In genomic region chr11:11820737-11821136, GRCm38 (mm10) we compare ENCODE assay signal across 8 mouse cellular contexts. TPM values are rescaled to one million over a fixed set of nuclear protein-coding genes. Genes with fewer than 3 reads are reported as not detected.
DNase-seq lines count a peak whose midpoint lies in the region; ATAC-seq and TF ChIP-seq lines count a peak whose summit lies in the region.

No protein-coding gene starts in this region.

- no peak for TF ChIP-seq EP300 in heart, adult 2 months (IDR thresholded peaks at IDR 0.05; ENCODE audit: insufficient read depth, low read depth, low read length)

- WGBS in heart, embryonic 10.5 days = 33% methylated on average over 3 of the region's 3 CpGs
- 54% methylated on average over 3 of the region's 3 CpGs for WGBS in heart, adult 2 months
- WGBS in hindbrain, embryonic 14.5 days = 68% methylated on average over 3 of the region's 3 CpGs
- 64% methylated on average over 3 of the region's 3 CpGs for WGBS in neural tube, embryonic 12.5 days

- no peak for ATAC-seq in hindbrain, embryonic 14.5 days (ENCODE audit: low FRiP score)
- no peak; the same call in 1 of the 2 replicates for ATAC-seq in neural tube, embryonic 12.5 days (ENCODE audit: low FRiP score, low read depth)

- no peak overlapping the region for H3K9ac ChIP-seq in heart, adult 2 months (ENCODE audit: low read depth, low read length)
- H3K9ac ChIP-seq in ES-E14 (ENCODE audit: insufficient read depth, low read depth, low read length, poor library complexity, severe bottlenecking) = peak overlapping the region; percentile 18; the same call in 1 of the 2 replicates
- H3K9ac ChIP-seq in hindbrain, embryonic 14.5 days = no peak overlapping the region
- no peak overlapping the region for H3K9ac ChIP-seq in neural tube, embryonic 12.5 days

- peak; percentile 75 for DNase-seq in heart, embryonic 10.5 days (ENCODE audit: low spot score)
- no peak for DNase-seq in heart, adult 2 months
- DNase-seq in ES-E14 (ENCODE audit: low read depth, low spot score) = no peak
- no peak for DNase-seq in hindbrain, embryonic 14.5 days (ENCODE audit: low spot score)
- DNase-seq in urinary bladder, postnatal 14 days (ENCODE audit: low spot score) = no peak
- DNase-seq in frontal cortex, adult 2 months (ENCODE audit: extremely low spot score in 1 of 2, low spot score in 1 of 2) = no peak
- no peak for DNase-seq in kidney, postnatal 36 days

- H3K4me1 ChIP-seq in heart, embryonic 10.5 days = peaks cover 60% of the 10 kb centered on the region
- H3K4me1 ChIP-seq in heart, adult 2 months (ENCODE audit: control insufficient read depth, insufficient read depth, low read length) = peaks cover 8% of the 10 kb centered on the region
- peaks cover 9 to 12% of the 10 kb centered on the region in 2 experiments for H3K4me1 ChIP-seq in ES-E14 (ENCODE audit: control insufficient read depth in 2 of 2, insufficient read depth in 2 of 2, low read length in 2 of 2, poor library complexity in 1 of 2)
- peaks cover 37% of the 10 kb centered on the region for H3K4me1 ChIP-seq in hindbrain, embryonic 14.5 days (replicated peaks; ENCODE audit: control insufficient read depth, insufficient read depth, low read length)
- peaks cover 45% of the 10 kb centered on the region for H3K4me1 ChIP-seq in neural tube, embryonic 12.5 days

- intact Hi-C loops in heart, adult 2 months (cut with DNase I) = loop anchor here (1.0 to 10.0 kb wide), 8 partner anchors 24 to 737 kb away; partner anchors contain the start of gene Grb10

- in situ Hi-C loops in ES-E14 (cut with MboI; ENCODE audit: low sequenced_read_pairs in 2 of 2, unreplicated experiment in 2 of 2) = no loop called here

- no peaks in the 10 kb centered on the region for H3K79me2 ChIP-seq in heart, adult 2 months (replicated peaks; ENCODE audit: control insufficient read depth, insufficient read depth, low read length)

- H3K27ac ChIP-seq in heart, embryonic 10.5 days = peak overlapping the region; percentile 98
- no peak overlapping the region; the same call in none of the 2 replicates for H3K27ac ChIP-seq in heart, adult 2 months
- H3K27ac ChIP-seq in ES-E14 (ENCODE audit: insufficient read depth, low read depth, low read length, poor library complexity, severe bottlenecking) = peak overlapping the region; percentile 97; the same call in 1 of the 2 replicates
- 0 out of 2 replicates have a peak overlapping the region, but pooled peaks have one; percentile 47 for H3K27ac ChIP-seq in hindbrain, embryonic 14.5 days
- 0 out of 2 replicates have a peak overlapping the region, but pooled peaks have one; percentile 15 for H3K27ac ChIP-seq in neural tube, embryonic 12.5 days

- H3K27me3 ChIP-seq in heart, embryonic 10.5 days (ENCODE audit: insufficient read depth, poor library complexity, severe bottlenecking) = no peaks in the 10 kb centered on the region
- no peaks in the 10 kb centered on the region for H3K27me3 ChIP-seq in heart, adult 2 months (ENCODE audit: control insufficient read depth, insufficient read depth, low read length)
- no peaks in the 10 kb centered on the region for H3K27me3 ChIP-seq in hindbrain, embryonic 14.5 days (ENCODE audit: control insufficient read depth, insufficient read depth, low read length)
- H3K27me3 ChIP-seq in neural tube, embryonic 12.5 days (replicated peaks) = no peaks in the 10 kb centered on the region

- H3K36me3 ChIP-seq in heart, embryonic 10.5 days = no peaks in the 10 kb centered on the region
- H3K36me3 ChIP-seq in heart, adult 2 months (ENCODE audit: control insufficient read depth, insufficient read depth, low read length) = no peaks in the 10 kb centered on the region
- H3K36me3 ChIP-seq in ES-E14 (ENCODE audit: control insufficient read depth, insufficient read depth, low read length, poor library complexity, severe bottlenecking) = no peaks in the 10 kb centered on the region
- H3K36me3 ChIP-seq in hindbrain, embryonic 14.5 days (replicated peaks; ENCODE audit: control insufficient read depth, insufficient read depth) = no peaks in the 10 kb centered on the region
- no peaks in the 10 kb centered on the region for H3K36me3 ChIP-seq in neural tube, embryonic 12.5 days

- no peak for TF ChIP-seq CTCF in heart, adult 2 months (IDR thresholded peaks at IDR 0.05)

- H3K9me3 ChIP-seq in heart, embryonic 10.5 days = no peaks in the 10 kb centered on the region
- no peaks in the 10 kb centered on the region for H3K9me3 ChIP-seq in ES-E14 (ENCODE audit: control insufficient read depth, insufficient read depth, low read depth, low read length)
- no peaks in the 10 kb centered on the region for H3K9me3 ChIP-seq in hindbrain, embryonic 14.5 days (ENCODE audit: control insufficient read depth, low read length)
- H3K9me3 ChIP-seq in neural tube, embryonic 12.5 days = no peaks in the 10 kb centered on the region

- no peak overlapping the region for H3K4me2 ChIP-seq in hindbrain, embryonic 14.5 days (replicated peaks)
- H3K4me2 ChIP-seq in neural tube, embryonic 12.5 days (replicated peaks) = no peak overlapping the region

- no peak overlapping the region for H3K4me3 ChIP-seq in heart, embryonic 10.5 days
- H3K4me3 ChIP-seq in heart, adult 2 months = no peak overlapping the region
- H3K4me3 ChIP-seq in ES-E14 (ENCODE audit: insufficient read depth in 1 of 2, low read depth in 1 of 2, low read length in 2 of 2, poor library complexity in 1 of 2, severe bottlenecking in 1 of 2) = no peak overlapping the region
- H3K4me3 ChIP-seq in hindbrain, embryonic 14.5 days (replicated peaks; ENCODE audit: low read length) = no peak overlapping the region
- H3K4me3 ChIP-seq in neural tube, embryonic 12.5 days = no peak overlapping the region

- TF ChIP-seq POLR2A in heart, adult 2 months (IDR thresholded peaks at IDR 0.05; ENCODE audit: insufficient read depth, low read depth, low read length) = no peak

TF ChIP-seq in ES-E14, 5 proteins besides CTCF, POLR2A, EP300 and RAD21:
- TF ChIP-seq ZNF384 (IDR thresholded peaks at IDR 0.05; ENCODE audit: low read depth, low read length) (no peak), MAFK (IDR thresholded peaks at IDR 0.05; ENCODE audit: insufficient read depth, low read depth, low read length) (no peak), ZC3H11A (IDR thresholded peaks at IDR 0.05; ENCODE audit: borderline replicate concordance, low read depth, low read length) (no peak), CHD2 (IDR thresholded peaks at IDR 0.05; ENCODE audit: low read depth, low read length) (no peak), HCFC1 (IDR thresholded peaks at IDR 0.05; ENCODE audit: borderline replicate concordance, insufficient read depth, low read length) (no peak)

RNA-seq across cellular contexts. Expression of gene Fignl1, which starts 12.0 kb away (rescaled TPM):
- polyA plus RNA-seq in heart, embryonic 10.5 days (2016; fragmentation: Nextera tagmentation; extraction: Ambion mirVana) = 94.9 and 96.4 TPM in 2 replicates
- under 1 TPM; 0.21 to 0.30 TPM for total RNA-seq in heart, adult 2 months (2021)
- polyA plus RNA-seq in heart, adult 2 months (2012; rRNA removed) = 0.15 and 1.2 TPM in 2 replicates
- total RNA-seq in ES-E14 (2012; rRNA removed) = 33.8 and 49.6 TPM in 2 replicates
- polyA plus RNA-seq in hindbrain, embryonic 14.5 days (2014; fragmentation: Nextera tagmentation; extraction: Ambion mirVana) = 13.3 and 14.8 TPM in 2 replicates
- polyA plus RNA-seq in neural tube, embryonic 12.5 days (2016; fragmentation: Nextera tagmentation; extraction: Ambion mirVana) = 44.0 and 44.9 TPM in 2 replicates
- polyA plus RNA-seq in frontal cortex, adult 2 months (2012; rRNA removed) = 0.58 and 0.69 TPM in 2 replicates
